Mouse (Mus musculus): Measurements from ENCODE around the gene Gm20518. TPM values are rescaled to one million over a fixed set of nuclear protein-coding genes. Genes with fewer than 3 reads are reported as not detected.

Gm20518 gene
- polyA plus RNA-seq, 1 experiment: 1.5 TPM

GRCm38 (mm10) chr16:17911052-17911595, 19.7 kb upstream of the Gm20518 start, which contains the start of gene Ess2:
Gene Ess2, minus strand, starts transcription at chr16:17911348.
- peak within 1 kb of the TSS; percentile 93 for H3K4me3 ChIP-seq (replicated peaks; ENCODE audit: extremely low read depth, low read depth, low read length)
- H3K4me1 ChIP-seq (ENCODE audit: control insufficient read depth, insufficient read depth, low read length): no peaks in the 10 kb centered on the region
- peak; percentile 86 for DNase-seq
- TF ChIP-seq POLR2A (IDR thresholded peaks at IDR 0.05; ENCODE audit: borderline replicate concordance, extremely low read depth, low read depth, low read length) (peak; percentile 67; the same call in 1 of the 2 replicates), CTCF (IDR thresholded peaks at IDR 0.05; ENCODE audit: insufficient read depth, low read length) (peak; percentile 65)
- WGBS: under 1% methylated on average over 35 of the region's 35 CpGs

- WGBS: 90% methylated on average over 14 of the region's 14 CpGs
- DNase-seq: no peak
- Histone ChIP-seq H3K4me3 (replicated peaks; ENCODE audit: extremely low read depth, low read depth, low read length) (no peak within 1 kb of the TSS), H3K4me1 (ENCODE audit: control insufficient read depth, insufficient read depth, low read length) (no peaks in the 10 kb centered on the region)
- TF ChIP-seq CTCF (IDR thresholded peaks at IDR 0.05; ENCODE audit: insufficient read depth, low read length): no peak
- no peak for TF ChIP-seq POLR2A (IDR thresholded peaks at IDR 0.05; ENCODE audit: borderline replicate concordance, extremely low read depth, low read depth, low read length)
Measured at GRCm38 (mm10) chr16:17898462-17898861, 7.0 kb upstream of the Gm20518 start, which contains the start of the genes Dgcr2 and Tssk2. Gene Dgcr2, minus strand, starts transcription at chr16:17898562. Gene Tssk2, plus strand, starts transcription at chr16:17898637.

- Histone ChIP-seq H3K4me3 (replicated peaks; ENCODE audit: extremely low read depth, low read depth, low read length) (no peak overlapping the region), H3K4me1 (ENCODE audit: control insufficient read depth, insufficient read depth, low read length) (no peaks in the 10 kb centered on the region)
- DNase-seq: no peak
- TF ChIP-seq POLR2A (IDR thresholded peaks at IDR 0.05; ENCODE audit: borderline replicate concordance, extremely low read depth, low read depth, low read length) (no peak), CTCF (IDR thresholded peaks at IDR 0.05; ENCODE audit: insufficient read depth, low read length) (no peak)
Measured at GRCm38 (mm10) chr16:17896091-17896490, 4.6 kb upstream of the Gm20518 start.

GRCm38 (mm10) chr16:17893923-17894322, 2.5 kb upstream of the Gm20518 start, which contains the start of gene Tssk1:
Gene Tssk1, plus strand, starts transcription at chr16:17894223.
- Histone ChIP-seq H3K4me1 (ENCODE audit: control insufficient read depth, insufficient read depth, low read length) (peaks cover 7% of the 10 kb centered on the region; the same call in 1 of the 2 replicates), H3K4me3 (replicated peaks; ENCODE audit: extremely low read depth, low read depth, low read length) (no peak within 1 kb of the TSS)
- DNase-seq: no peak
- TF ChIP-seq CTCF (IDR thresholded peaks at IDR 0.05; ENCODE audit: insufficient read depth, low read length) (no peak), POLR2A (IDR thresholded peaks at IDR 0.05; ENCODE audit: borderline replicate concordance, extremely low read depth, low read depth, low read length) (no peak)
- WGBS: 76% methylated on average over 2 of the region's 2 CpGs

GRCm38 (mm10) chr16:17892606-17893005, 1.1 kb upstream of the Gm20518 start:
- Histone ChIP-seq H3K4me1 (ENCODE audit: control insufficient read depth, insufficient read depth, low read length) (peaks cover 7% of the 10 kb centered on the region; the same call in 1 of the 2 replicates), H3K4me3 (replicated peaks; ENCODE audit: extremely low read depth, low read depth, low read length) (no peak overlapping the region)
- 33% methylated on average over 3 of the region's 3 CpGs for whole genome bisulfite sequencing
- TF ChIP-seq POLR2A (IDR thresholded peaks at IDR 0.05; ENCODE audit: borderline replicate concordance, extremely low read depth, low read depth, low read length) (no peak), CTCF (IDR thresholded peaks at IDR 0.05; ENCODE audit: insufficient read depth, low read length) (no peak)
- peak; percentile 37 for DNase-seq

GRCm38 (mm10) chr16:17890917-17891566, 429 bp downstream of the Gm20518 start:
- peaks cover 7% of the 10 kb centered on the region; the same call in 1 of the 2 replicates for H3K4me1 ChIP-seq (ENCODE audit: control insufficient read depth, insufficient read depth, low read length)
- DNase-seq: peak; percentile 77
- TF ChIP-seq CTCF (IDR thresholded peaks at IDR 0.05; ENCODE audit: insufficient read depth, low read length) (no peak), POLR2A (IDR thresholded peaks at IDR 0.05; ENCODE audit: borderline replicate concordance, extremely low read depth, low read depth, low read length) (peak; percentile 50; the same call in 1 of the 2 replicates)
- under 1% methylated on average over 44 of the region's 44 CpGs for WGBS
- H3K4me3 ChIP-seq (replicated peaks; ENCODE audit: extremely low read depth, low read depth, low read length): peak overlapping the region; percentile 65

GRCm38 (mm10) chr16:17890342-17890727, 1.1 kb downstream of the Gm20518 start:
- H3K4me3 ChIP-seq (replicated peaks; ENCODE audit: extremely low read depth, low read depth, low read length): no peak overlapping the region
- H3K4me1 ChIP-seq (ENCODE audit: control insufficient read depth, insufficient read depth, low read length): peaks cover 7% of the 10 kb centered on the region; the same call in 1 of the 2 replicates
- DNase-seq: no peak
- no peak for TF ChIP-seq CTCF (IDR thresholded peaks at IDR 0.05; ENCODE audit: insufficient read depth, low read length)
- no peak for TF ChIP-seq POLR2A (IDR thresholded peaks at IDR 0.05; ENCODE audit: borderline replicate concordance, extremely low read depth, low read depth, low read length)
- WGBS: 38% methylated on average over 2 of the region's 2 CpGs

GRCm38 (mm10) chr16:17889689-17890341, 1.7 kb downstream of the Gm20518 start:
- TF ChIP-seq POLR2A (IDR thresholded peaks at IDR 0.05; ENCODE audit: borderline replicate concordance, extremely low read depth, low read depth, low read length): no peak
- TF ChIP-seq CTCF (IDR thresholded peaks at IDR 0.05; ENCODE audit: insufficient read depth, low read length): no peak
- DNase-seq: no peak
- H3K4me1 ChIP-seq (ENCODE audit: control insufficient read depth, insufficient read depth, low read length): peaks cover 7% of the 10 kb centered on the region; the same call in 1 of the 2 replicates
- 73% methylated on average over 6 of the region's 6 CpGs for WGBS
- H3K4me3 ChIP-seq (replicated peaks; ENCODE audit: extremely low read depth, low read depth, low read length): no peak overlapping the region

GRCm38 (mm10) chr16:17884116-17884515, 7.4 kb downstream of the Gm20518 start:
- no peak for DNase-seq
- Histone ChIP-seq H3K4me1 (ENCODE audit: control insufficient read depth, insufficient read depth, low read length) (peaks cover 2% of the 10 kb centered on the region; the same call in 1 of the 2 replicates), H3K4me3 (replicated peaks; ENCODE audit: extremely low read depth, low read depth, low read length) (no peak overlapping the region)
- WGBS: 65% methylated on average over 6 of the region's 6 CpGs
- no peak for TF ChIP-seq POLR2A (IDR thresholded peaks at IDR 0.05; ENCODE audit: borderline replicate concordance, extremely low read depth, low read depth, low read length)
- TF ChIP-seq CTCF (IDR thresholded peaks at IDR 0.05; ENCODE audit: insufficient read depth, low read length): no peak

Data from lung, adult 2 months (tissue).